Mouse (Mus musculus): ENCODE data around the gene Cage1. TPM values are rescaled to one million over a fixed set of nuclear protein-coding genes. Genes with fewer than 3 reads are reported as not detected.

Cage1 gene
- total and polyA plus RNA-seq, 2 experiments from 2014 or later: 0.99 to 1.2 TPM

DNA sequence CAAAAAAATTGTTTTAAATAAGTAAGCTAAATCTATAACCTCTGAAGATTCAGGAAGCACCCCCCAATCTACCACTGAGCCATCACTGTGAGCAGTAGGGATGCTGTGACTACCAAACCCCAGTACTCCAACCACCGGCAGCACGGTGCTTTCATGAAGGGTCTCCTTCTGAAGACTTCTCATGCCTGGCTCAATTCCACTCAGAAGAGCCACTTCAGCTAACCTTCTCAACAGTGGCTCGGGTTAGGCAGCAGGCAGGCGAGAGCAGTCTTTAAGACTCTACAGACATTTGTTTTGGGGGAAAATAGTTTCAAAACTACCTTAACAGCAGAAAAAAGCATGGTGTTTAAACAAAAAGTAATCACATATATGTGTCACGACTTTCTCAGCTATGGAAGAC lies 55.8 kb downstream of the Cage1 start:
- Histone ChIP-seq H3K27ac (ENCODE audit: low read depth) (no peak overlapping the region), H3K4me3 (ENCODE audit: low read depth, low read length) (no peak overlapping the region), H3K4me1 (ENCODE audit: control insufficient read depth, insufficient read depth) (no peaks in the 10 kb centered on the region), H3K9ac (replicated peaks; ENCODE audit: low read depth, low read length) (no peak overlapping the region), H3K27me3 (ENCODE audit: control insufficient read depth, insufficient read depth, low read length) (no peaks in the 10 kb centered on the region), H3K9me3 (replicated peaks; ENCODE audit: control insufficient read depth, low read length) (no peaks in the 10 kb centered on the region), H3K36me3 (replicated peaks; ENCODE audit: control insufficient read depth, insufficient read depth, low read length) (peaks cover 91% of the 10 kb centered on the region), H3K4me2 (ENCODE audit: low read depth, low read length) (no peak overlapping the region)
- DNase-seq (ENCODE audit: low spot score) (no peak), ATAC-seq (ENCODE audit: insufficient read depth, low read depth) (no peak)
- WGBS: 83% methylated on average over 5 of the region's 5 CpGs
- no peak for TF ChIP-seq CTCF (IDR thresholded peaks at IDR 0.05; ENCODE audit: low read depth)
- TF ChIP-seq EP300 (IDR thresholded peaks at IDR 0.05; ENCODE audit: low read depth): no peak

DNA sequence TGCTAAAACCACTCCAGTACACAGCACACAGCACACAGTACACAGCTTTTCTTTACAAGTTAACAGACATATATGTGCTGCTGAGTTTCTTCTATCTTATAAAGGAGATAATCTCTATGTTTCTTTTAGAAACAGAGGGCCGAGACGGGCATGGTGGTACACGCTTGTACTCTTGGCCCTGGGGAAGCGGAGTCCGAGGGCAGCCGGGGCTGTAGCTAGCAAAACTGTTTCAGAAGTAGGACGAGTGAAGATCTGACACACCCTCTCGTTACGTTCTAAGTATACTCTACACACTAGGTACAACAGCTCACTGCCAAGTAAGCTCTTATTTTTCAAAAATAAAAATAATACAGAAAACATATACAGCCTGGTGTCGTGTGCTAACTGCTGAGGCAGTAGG lies 56.5 kb downstream of the Cage1 start:
- no peak for ATAC-seq (ENCODE audit: insufficient read depth, low read depth)
- Histone ChIP-seq H3K27me3 (ENCODE audit: control insufficient read depth, insufficient read depth, low read length) (no peaks in the 10 kb centered on the region), H3K9me3 (replicated peaks; ENCODE audit: control insufficient read depth, low read length) (no peaks in the 10 kb centered on the region), H3K9ac (replicated peaks; ENCODE audit: low read depth, low read length) (no peak overlapping the region), H3K4me3 (ENCODE audit: low read depth, low read length) (no peak overlapping the region), H3K4me1 (ENCODE audit: control insufficient read depth, insufficient read depth) (no peaks in the 10 kb centered on the region), H3K4me2 (ENCODE audit: low read depth, low read length) (no peak overlapping the region), H3K36me3 (replicated peaks; ENCODE audit: control insufficient read depth, insufficient read depth, low read length) (peaks cover 90% of the 10 kb centered on the region), H3K27ac (ENCODE audit: low read depth) (no peak overlapping the region)
- 95% methylated on average over 10 of the region's 10 CpGs for WGBS
- DNase-seq (ENCODE audit: low spot score): no peak
- no peak for TF ChIP-seq CTCF (IDR thresholded peaks at IDR 0.05; ENCODE audit: low read depth)
- no peak for TF ChIP-seq EP300 (IDR thresholded peaks at IDR 0.05; ENCODE audit: low read depth)

DNA sequence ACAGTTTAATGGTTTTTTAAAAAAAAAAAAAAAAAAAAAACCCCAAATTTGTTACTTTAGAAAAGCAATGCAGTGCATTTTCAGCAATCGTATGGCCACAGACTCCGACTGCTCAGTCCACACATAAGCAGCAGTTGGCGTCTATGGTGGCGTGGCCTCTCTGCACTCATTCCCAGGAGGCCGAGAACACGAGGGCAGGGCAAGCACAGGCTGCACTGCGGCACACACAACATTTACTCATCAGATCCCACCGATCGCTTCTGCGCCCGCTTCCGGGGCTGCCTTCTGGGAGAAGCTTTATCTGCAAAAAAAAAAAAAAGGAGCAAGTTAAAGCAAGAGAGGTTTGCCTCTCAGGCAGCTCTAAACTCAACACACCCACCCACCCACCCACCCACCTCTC lies 57.4 kb downstream of the Cage1 start:
- H3K9ac ChIP-seq (replicated peaks; ENCODE audit: low read depth, low read length): no peak overlapping the region
- no peaks in the 10 kb centered on the region for H3K27me3 ChIP-seq (ENCODE audit: control insufficient read depth, insufficient read depth, low read length)
- H3K27ac ChIP-seq (ENCODE audit: low read depth): no peak overlapping the region
- H3K9me3 ChIP-seq (replicated peaks; ENCODE audit: control insufficient read depth, low read length): no peaks in the 10 kb centered on the region
- H3K4me2 ChIP-seq (ENCODE audit: low read depth, low read length): no peak overlapping the region
- TF ChIP-seq EP300 (IDR thresholded peaks at IDR 0.05; ENCODE audit: low read depth) (no peak), CTCF (IDR thresholded peaks at IDR 0.05; ENCODE audit: low read depth) (no peak)
- H3K36me3 ChIP-seq (replicated peaks; ENCODE audit: control insufficient read depth, insufficient read depth, low read length): peaks cover 84% of the 10 kb centered on the region
- no peaks in the 10 kb centered on the region for H3K4me1 ChIP-seq (ENCODE audit: control insufficient read depth, insufficient read depth)
- DNase-seq (ENCODE audit: low spot score) (no peak), ATAC-seq (ENCODE audit: insufficient read depth, low read depth) (no peak)
- WGBS: 93% methylated on average over 12 of the region's 12 CpGs
- no peak overlapping the region for H3K4me3 ChIP-seq (ENCODE audit: low read depth, low read length)

- DNase-seq (ENCODE audit: low spot score) (no peak), ATAC-seq (ENCODE audit: insufficient read depth, low read depth) (no peak)
- Histone ChIP-seq H3K9ac (replicated peaks; ENCODE audit: low read depth, low read length) (no peak overlapping the region), H3K27ac (ENCODE audit: low read depth) (no peak overlapping the region), H3K9me3 (replicated peaks; ENCODE audit: control insufficient read depth, low read length) (no peaks in the 10 kb centered on the region), H3K36me3 (replicated peaks; ENCODE audit: control insufficient read depth, insufficient read depth, low read length) (peaks cover 41% of the 10 kb centered on the region), H3K27me3 (ENCODE audit: control insufficient read depth, insufficient read depth, low read length) (no peaks in the 10 kb centered on the region), H3K4me1 (ENCODE audit: control insufficient read depth, insufficient read depth) (no peaks in the 10 kb centered on the region), H3K4me3 (ENCODE audit: low read depth, low read length) (no peak overlapping the region), H3K4me2 (ENCODE audit: low read depth, low read length) (no peak overlapping the region)
- 83% methylated on average over 5 of the region's 5 CpGs for WGBS
- TF ChIP-seq CTCF (IDR thresholded peaks at IDR 0.05; ENCODE audit: low read depth) (no peak), EP300 (IDR thresholded peaks at IDR 0.05; ENCODE audit: low read depth) (no peak)
These were observed 62.1 kb downstream of the Cage1 start for GRCm38 (mm10) chr13:37974731-37975130.

- Histone ChIP-seq H3K9me3 (replicated peaks; ENCODE audit: control insufficient read depth, low read length) (no peaks in the 10 kb centered on the region), H3K4me3 (ENCODE audit: low read depth, low read length) (no peak overlapping the region), H3K36me3 (replicated peaks; ENCODE audit: control insufficient read depth, insufficient read depth, low read length) (peaks cover 34% of the 10 kb centered on the region), H3K27ac (ENCODE audit: low read depth) (no peak overlapping the region), H3K4me2 (ENCODE audit: low read depth, low read length) (no peak overlapping the region), H3K9ac (replicated peaks; ENCODE audit: low read depth, low read length) (no peak overlapping the region), H3K4me1 (ENCODE audit: control insufficient read depth, insufficient read depth) (no peaks in the 10 kb centered on the region), H3K27me3 (ENCODE audit: control insufficient read depth, insufficient read depth, low read length) (no peaks in the 10 kb centered on the region)
- WGBS: 83% methylated on average over 6 of the region's 6 CpGs
- DNase-seq (ENCODE audit: low spot score) (no peak), ATAC-seq (ENCODE audit: insufficient read depth, low read depth) (no peak)
- no peak for TF ChIP-seq CTCF (IDR thresholded peaks at IDR 0.05; ENCODE audit: low read depth)
- no peak for TF ChIP-seq EP300 (IDR thresholded peaks at IDR 0.05; ENCODE audit: low read depth)
These were observed 62.8 kb downstream of the Cage1 start for GRCm38 (mm10) chr13:37974036-37974435.

- H3K27me3 ChIP-seq (ENCODE audit: control insufficient read depth, insufficient read depth, low read length): no peaks in the 10 kb centered on the region
- ATAC-seq (ENCODE audit: insufficient read depth, low read depth) (peak; percentile 50; the same call in 1 of the 2 replicates), DNase-seq (ENCODE audit: low spot score) (no peak)
- H3K36me3 ChIP-seq (replicated peaks; ENCODE audit: control insufficient read depth, insufficient read depth, low read length): peaks cover 6% of the 10 kb centered on the region; the same call in 1 of the 2 replicates
- no peak overlapping the region for H3K4me2 ChIP-seq (ENCODE audit: low read depth, low read length)
- no peak overlapping the region for H3K4me3 ChIP-seq (ENCODE audit: low read depth, low read length)
- 71% methylated on average over 11 of the region's 11 CpGs for WGBS
- H3K27ac ChIP-seq (ENCODE audit: low read depth): no peak overlapping the region
- H3K9me3 ChIP-seq (replicated peaks; ENCODE audit: control insufficient read depth, low read length): no peaks in the 10 kb centered on the region
- H3K9ac ChIP-seq (replicated peaks; ENCODE audit: low read depth, low read length): no peak overlapping the region
- TF ChIP-seq EP300 (IDR thresholded peaks at IDR 0.05; ENCODE audit: low read depth) (no peak), CTCF (IDR thresholded peaks at IDR 0.05; ENCODE audit: low read depth) (peak; percentile 39)
- no peaks in the 10 kb centered on the region for H3K4me1 ChIP-seq (ENCODE audit: control insufficient read depth, insufficient read depth)
These were observed 65.9 kb downstream of the Cage1 start for GRCm38 (mm10) chr13:37970887-37971530.
